Mouse (Mus musculus): ENCODE data around the gene Vmn2r24.
"Not testable (repeated sequence)": the region's sequence is repeated elsewhere in the genome, so short reads cannot be mapped to it uniquely, and the experiment has no call there.

The Vmn2r24 gene

GRCm38 (mm10) chr6:123778579-123778978 lies at the start of gene Vmn2r24:
Vmn2r24 (plus strand) TSS chr6:123778879.
- DNase-seq: no peak

- DNase-seq: no peak
Measured at GRCm38 (mm10) chr6:123770031-123770430, 8.6 kb upstream of the Vmn2r24 start.

- no peak for DNase-seq
Measured at GRCm38 (mm10) chr6:123784857-123785256, 6.2 kb downstream of the Vmn2r24 start.

GRCm38 (mm10) chr6:123793746-123794145 lies 15.1 kb downstream of the Vmn2r24 start:
- DNase-seq: no peak

- not testable (repeated sequence) for DNase-seq
Measured at GRCm38 (mm10) chr6:123810291-123810690, 31.6 kb downstream of the Vmn2r24 start.

GRCm38 (mm10) chr6:123819951-123820350 lies 41.3 kb downstream of the Vmn2r24 start:
- no peak for DNase-seq

GRCm38 (mm10) chr6:123853363-123853762 lies 74.7 kb downstream of the Vmn2r24 start, which contains the start of gene Vmn2r25:
Vmn2r25 (minus strand) TSS chr6:123853463.
- DNase-seq: not testable (repeated sequence)
